Mouse (Mus musculus) retina, postnatal 7 days (tissue): Measurements from ENCODE around the gene Hspd1.

Experiments used
- DNase-seq: peaks from one replicate; pipeline ENCODE4 v3.0.0-alpha.2; 2012; ENCODE audit warnings: low read depth, low spot score

The Hspd1 gene

GRCm38 (mm10) chr1:55042246-55042645 lies 45.8 kb downstream of the Hspd1 start:
- no peak for DNase-seq

DNA sequence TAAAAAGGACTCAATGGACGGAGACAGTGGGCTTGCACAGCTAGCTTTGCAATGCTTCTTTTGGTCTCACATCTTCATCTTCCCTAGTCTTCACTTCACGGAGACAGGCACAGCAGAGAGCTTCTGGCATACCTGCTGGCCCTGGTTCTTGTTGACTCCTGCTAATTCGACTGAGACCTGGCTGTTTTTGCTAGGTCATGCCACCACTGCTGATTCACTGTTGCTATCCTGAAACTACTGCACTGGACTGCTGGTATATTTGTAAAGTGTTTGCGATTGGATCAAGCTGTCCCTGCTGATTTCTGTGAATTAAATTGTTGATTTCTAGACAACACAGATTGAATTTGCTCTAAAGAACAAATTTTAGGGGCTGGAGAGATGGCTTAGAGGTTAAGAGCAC lies 46.4 kb downstream of the Hspd1 start:
- DNase-seq, result no peak

DNA sequence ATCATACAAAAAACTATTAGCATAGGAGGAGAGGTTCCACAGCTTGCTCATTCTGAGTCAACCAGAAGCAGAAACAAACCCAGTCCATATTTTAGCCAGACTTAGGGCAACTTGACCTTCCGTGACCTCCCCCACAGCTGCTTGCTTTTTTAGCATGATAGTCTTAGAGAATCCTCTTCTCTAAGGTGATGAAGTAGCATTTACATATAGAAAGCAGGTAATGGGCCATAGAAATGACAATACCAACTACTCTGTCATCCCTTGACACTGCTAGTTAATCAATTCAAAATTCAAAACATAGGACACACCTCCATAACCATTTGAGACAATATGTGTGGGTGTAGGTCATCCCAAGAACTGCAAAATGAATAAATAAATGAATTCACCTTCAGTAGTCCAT lies 48.1 kb downstream of the Hspd1 start:
- no peak for DNase-seq

DNA sequence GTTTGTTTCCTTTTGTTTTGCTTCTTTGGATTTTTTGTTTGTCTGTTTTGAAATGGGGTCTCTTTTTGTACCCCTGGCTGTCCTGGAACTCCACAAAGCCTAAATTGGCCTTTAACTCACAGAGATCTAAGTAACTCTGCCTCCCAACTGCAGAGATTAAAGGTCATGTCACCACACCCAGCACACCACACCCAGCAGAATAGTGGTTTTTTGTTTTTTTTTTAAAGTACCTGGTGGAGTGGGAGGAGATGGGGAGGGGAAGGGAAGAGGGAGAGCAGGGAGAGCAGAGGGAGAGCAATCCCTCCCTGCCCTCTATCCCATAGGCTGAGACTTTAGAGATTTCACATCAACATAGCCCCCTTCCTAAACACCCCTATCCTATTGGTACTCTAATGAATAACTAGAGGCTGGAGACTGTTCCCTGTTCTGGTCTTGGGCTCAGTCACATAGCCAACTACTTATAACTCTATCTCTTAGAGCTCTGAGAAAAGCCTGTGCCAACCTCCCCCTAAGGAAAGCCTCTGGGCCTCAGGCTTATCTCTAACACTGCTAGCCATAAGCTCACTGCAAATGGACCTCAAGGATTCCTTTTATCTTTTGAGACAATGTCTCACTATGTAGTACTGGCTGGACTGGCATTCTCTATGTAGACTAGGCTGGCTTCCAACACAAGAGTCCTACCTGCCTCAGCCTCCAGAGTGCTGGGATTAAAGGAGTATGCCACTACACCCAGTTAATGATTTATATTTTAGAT lies 56.8 kb downstream of the Hspd1 start:
- DNase-seq, result no peak

DNA sequence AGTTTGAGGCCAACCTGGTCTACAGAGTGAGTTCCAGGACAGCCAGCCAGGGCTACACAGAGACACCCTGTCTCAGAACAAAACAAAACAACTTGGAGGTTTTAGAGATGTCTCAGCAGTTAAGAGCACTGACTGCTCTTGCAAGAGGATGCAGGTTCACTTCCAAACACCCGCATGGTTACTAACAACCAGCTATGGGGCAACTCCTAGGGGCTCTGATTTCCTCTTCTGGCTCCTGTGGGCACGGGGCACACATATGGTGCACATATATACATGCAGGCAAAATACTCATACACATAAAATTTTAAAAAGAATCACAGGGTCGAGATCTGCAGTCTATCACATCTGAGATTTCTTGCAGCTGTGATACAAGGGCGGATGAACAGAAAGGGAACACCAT lies 58.6 kb downstream of the Hspd1 start:
- no peak for DNase-seq

- DNase-seq, result no peak
These were observed 59.4 kb downstream of the Hspd1 start for GRCm38 (mm10) chr1:55028512-55029249.

DNA sequence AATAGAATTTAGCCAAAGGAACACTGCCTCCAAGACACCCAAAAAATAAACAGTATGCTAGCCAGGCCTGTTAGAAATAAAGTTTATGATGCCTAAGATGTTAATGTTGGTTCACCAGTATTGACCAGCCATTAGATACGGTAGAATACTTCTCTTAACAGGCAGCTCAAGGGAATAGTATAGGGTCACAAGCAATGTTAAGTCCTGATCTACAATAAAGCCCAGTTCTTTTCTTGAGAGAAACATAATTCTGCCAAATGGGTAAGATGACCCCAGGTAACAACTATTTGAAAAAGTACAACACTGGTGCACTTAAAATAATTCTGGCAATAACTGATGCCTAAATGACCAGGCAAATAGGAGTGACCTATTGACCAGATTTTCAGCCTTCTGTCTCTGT lies 60.1 kb downstream of the Hspd1 start:
- no peak for DNase-seq
